Mouse (Mus musculus): Measurements from ENCODE around the gene Dad1. TPM values are rescaled to one million over a fixed set of nuclear protein-coding genes. Genes with fewer than 3 reads are reported as not detected.

The Dad1 gene
- polyA plus RNA-seq, 1 experiment from 2014 or later = 416 TPM

Other genes starting within 250 kb of the Dad1 start
- 54.0 and 58.6 TPM in 2 replicates for gene Abhd4, start 84 bp upstream of the Dad1 start, polyA plus RNA-seq (2015; fragmentation: Nextera tagmentation; extraction: Ambion mirVana)
- not detected in 2 replicates for gene Olfr49, start 30.8 kb upstream of the Dad1 start, polyA plus RNA-seq (2015; fragmentation: Nextera tagmentation; extraction: Ambion mirVana)
- 59.6 and 61.3 TPM in 2 replicates for gene Oxa1l, start 106.7 kb upstream of the Dad1 start, polyA plus RNA-seq (2015; fragmentation: Nextera tagmentation; extraction: Ambion mirVana)
- 6.2 and 7.9 TPM in 2 replicates for gene Slc7a7, start 163.7 kb upstream of the Dad1 start, polyA plus RNA-seq (2015; fragmentation: Nextera tagmentation; extraction: Ambion mirVana)
- 236 and 303 TPM in 2 replicates for gene Mrpl52, start 172.8 kb upstream of the Dad1 start, polyA plus RNA-seq (2015; fragmentation: Nextera tagmentation; extraction: Ambion mirVana)
- 40.7 and 60.5 TPM in 2 replicates for gene Mmp14, start 177.5 kb upstream of the Dad1 start, polyA plus RNA-seq (2015; fragmentation: Nextera tagmentation; extraction: Ambion mirVana)
- gene Lrp10, start 210.0 kb upstream of the Dad1 start, polyA plus RNA-seq (2015; fragmentation: Nextera tagmentation; extraction: Ambion mirVana) = 31.8 and 33.7 TPM in 2 replicates
- gene Rem2, start 222.0 kb upstream of the Dad1 start, polyA plus RNA-seq (2015; fragmentation: Nextera tagmentation; extraction: Ambion mirVana) = 32.3 and 44.0 TPM in 2 replicates

Measured in neural tube, embryonic 15.5 days (tissue).